Mouse (Mus musculus) heart, adult 2 months (tissue): ENCODE measurements around the gene Scrn3. TPM values are rescaled to one million over a fixed set of nuclear protein-coding genes. Genes with fewer than 3 reads are reported as not detected.

ENCODE experiments used
- DNase-seq, 2 experiments: peaks; one replicate each; pipeline ENCODE4 v3.0.0; 2021
- H3K27ac ChIP-seq: fragments of 200-600 bp; 2 replicates; pipeline ENCODE4 v1.8.1; 2022
- H3K27me3 ChIP-seq: fragments of 200-500 bp; 2 replicates; pipeline ENCODE4 v1.6.1; 2012; ENCODE audit warnings: mild to moderate bottlenecking, low read length, inconsistent platforms, mixed read lengths; ENCODE audit not compliant: control insufficient read depth, insufficient read depth
- H3K36me3 ChIP-seq: fragments of 200-500 bp; 2 replicates; pipeline ENCODE4 v1.6.1; 2012; ENCODE audit warnings: low read length, inconsistent platforms; ENCODE audit not compliant: control insufficient read depth, insufficient read depth
- H3K4me1 ChIP-seq: fragments of 200-500 bp; 2 replicates; pipeline ENCODE4 v1.6.1; 2011; ENCODE audit warnings: low read length; ENCODE audit not compliant: control insufficient read depth, insufficient read depth
- H3K4me3 ChIP-seq: fragments of 200-600 bp; 2 replicates; pipeline ENCODE4 v1.8.1; 2022
- H3K79me2 ChIP-seq: fragments of 200-500 bp; replicated peaks from 2 replicates; pipeline ENCODE4 v1.6.1; 2012; ENCODE audit warnings: mild to moderate bottlenecking, inconsistent platforms, low read length, moderate library complexity, mixed read lengths; ENCODE audit not compliant: control insufficient read depth, insufficient read depth
- H3K9ac ChIP-seq: fragments of 200-500 bp; 2 replicates; pipeline ENCODE4 v1.6.1; 2012; ENCODE audit warnings: low read depth, mild to moderate bottlenecking, control low read depth, inconsistent platforms, low read length, mixed read lengths
- CTCF ChIP-seq: fragments of 200-600 bp; IDR thresholded peaks from 2 replicates; pipeline ENCODE4 v1.8.1; 2022; ENCODE audit warnings: antibody characterized with exemption, mild to moderate bottlenecking, moderate library complexity
- EP300 ChIP-seq: fragments of 200-500 bp; IDR thresholded peaks from 2 replicates; pipeline ENCODE4 v1.6.1; 2011; ENCODE audit warnings: low read depth, low read length, control low read depth; ENCODE audit not compliant: insufficient read depth
- POLR2A ChIP-seq: fragments of 200-500 bp; IDR thresholded peaks from 2 replicates; pipeline ENCODE4 v1.6.1; 2011; ENCODE audit warnings: mild to moderate bottlenecking, low read depth, low read length, control low read depth; ENCODE audit not compliant: insufficient read depth
- WGBS: fragments of 180-500 bp; shearing (Covaris S2); methylation state at CpG from one replicate; pipeline ENCODE4 v1.1.7; 2018; 5-methylcytosine and 5-hydroxymethylcytosine counted together
- intact Hi-C: fragments of 180-260 bp; cut with DNase I; formaldehyde crosslinking; loops from one replicate; pipeline ENCODE4 v1.15.1; 2025
- polyA plus RNA-seq: library from polyadenylated mRNA; depleted of rRNA; stranded (reverse); fragments of >200 nt; gene quantifications from 2 replicates; pipeline ENCODE4 v1.2.3, GENCODE M21; 2012
- total RNA-seq, 2 experiments: library from RNA; stranded (reverse); gene quantifications; 2 replicates each; pipeline ENCODE4 v1.2.3; 2021

Gene Scrn3
- total and polyA plus RNA-seq, 3 experiments = 11.4 to 27.8 (median 24.0) TPM

DNA sequence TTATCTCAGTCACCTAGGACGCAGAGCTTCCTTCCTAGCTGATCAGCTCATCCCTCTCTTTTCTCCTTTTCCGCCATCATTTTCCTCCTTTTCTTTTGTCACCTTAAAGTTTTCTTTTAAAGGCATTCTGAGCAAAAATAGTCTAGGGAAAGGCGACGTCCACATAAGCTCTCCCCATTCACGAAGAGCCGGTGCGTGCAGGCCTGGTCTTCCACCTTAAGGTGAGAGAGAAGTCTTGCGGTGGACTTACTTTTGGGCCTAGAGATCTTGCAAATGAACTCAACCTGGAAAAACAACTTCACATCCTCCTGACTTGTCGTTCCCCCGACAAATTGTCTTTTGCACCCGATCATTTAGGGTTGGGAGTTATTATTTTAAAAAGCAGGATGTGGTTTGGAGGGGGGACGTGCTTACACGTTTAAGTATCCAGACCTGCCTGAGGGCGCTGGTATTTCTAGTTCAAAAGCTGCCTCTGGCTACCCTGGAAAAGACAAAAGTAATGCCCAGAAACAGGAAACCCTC, 42.3 kb upstream of the Scrn3 start:
- TF ChIP-seq CTCF = no peak
- TF ChIP-seq EP300 = no peak
- no peak for TF ChIP-seq POLR2A
- 8% methylated on average over 14 of the region's 14 CpGs for WGBS
- H3K27ac ChIP-seq = no peak overlapping the region
- no peak overlapping the region for H3K4me3 ChIP-seq
- peaks cover 48% of the 10 kb centered on the region for H3K27me3 ChIP-seq
- DNase-seq = no peak
- intact Hi-C loops = loop anchor here (10.0 kb wide), 2 partner anchors 295 to 1425 kb away; partner anchors contain the start of genes Hoxd10 and Hoxd9
- H3K9ac ChIP-seq = no peak overlapping the region
- H3K79me2 ChIP-seq = no peaks in the 10 kb centered on the region
- H3K36me3 ChIP-seq = no peaks in the 10 kb centered on the region; the same call in 1 of the 2 replicates
- H3K4me1 ChIP-seq = no peaks in the 10 kb centered on the region; the same call in 1 of the 2 replicates

- Histone ChIP-seq H3K4me3 (no peak overlapping the region), H3K9ac (no peak overlapping the region), H3K27me3 (peaks cover 47% of the 10 kb centered on the region), H3K27ac (no peak overlapping the region), H3K36me3 (no peaks in the 10 kb centered on the region; the same call in 1 of the 2 replicates), H3K79me2 (no peaks in the 10 kb centered on the region), H3K4me1 (no peaks in the 10 kb centered on the region; the same call in 1 of the 2 replicates)
- TF ChIP-seq POLR2A (no peak), EP300 (no peak), CTCF (no peak)
- 6% methylated on average over 38 of the region's 38 CpGs for WGBS
- DNase-seq = peak in 1 of 2 experiments; percentile 54
- intact Hi-C loops = loop anchor here (10.0 kb wide), 2 partner anchors 296 to 1424 kb away; partner anchors contain the start of genes Hoxd10 and Hoxd9
Observed at GRCm38 (mm10) chr2:73270593-73271458, 41.6 kb upstream of the Scrn3 start.

- WGBS = 4% methylated on average over 48 of the region's 48 CpGs
- Histone ChIP-seq H3K27ac (no peak within 1 kb of the TSS), H3K79me2 (no peaks in the 10 kb centered on the region), H3K4me1 (no peaks in the 10 kb centered on the region; the same call in 1 of the 2 replicates), H3K4me3 (no peak within 1 kb of the TSS; the same call in 1 of the 2 replicates), H3K9ac (no peak within 1 kb of the TSS), H3K36me3 (no peaks in the 10 kb centered on the region; the same call in 1 of the 2 replicates), H3K27me3 (peaks cover 45% of the 10 kb centered on the region)
- intact Hi-C loops = loop anchor here (10.0 kb wide), 2 partner anchors 297 to 1423 kb away; partner anchors contain the start of genes Hoxd10 and Hoxd9
- peak; percentile 59 to 67 for DNase-seq
- TF ChIP-seq POLR2A (no peak), EP300 (no peak)
Observed at GRCm38 (mm10) chr2:73271459-73272161, 40.8 kb upstream of the Scrn3 start, which contains the start of gene Sp9. Gene Sp9 (plus strand): TSS chr2:73271925.

GRCm38 (mm10) chr2:73272351-73273248, 39.8 kb upstream of the Scrn3 start:
- no peak overlapping the region for H3K9ac ChIP-seq
- WGBS = 2% methylated on average over 54 of the region's 55 CpGs
- H3K4me3 ChIP-seq = peak overlapping the region; percentile 25; the same call in 1 of the 2 replicates
- intact Hi-C loops = loop anchor here (10.0 kb wide), 2 partner anchors 298 to 1422 kb away; partner anchors contain the start of genes Hoxd10 and Hoxd9
- peak in 1 of 2 experiments; percentile 62 for DNase-seq
- no peak overlapping the region for H3K27ac ChIP-seq
- H3K79me2 ChIP-seq = no peaks in the 10 kb centered on the region
- TF ChIP-seq POLR2A = no peak
- TF ChIP-seq CTCF = no peak
- TF ChIP-seq EP300 = no peak
- H3K27me3 ChIP-seq = peaks cover 53% of the 10 kb centered on the region
- no peaks in the 10 kb centered on the region; the same call in 1 of the 2 replicates for H3K4me1 ChIP-seq
- H3K36me3 ChIP-seq = no peaks in the 10 kb centered on the region; the same call in 1 of the 2 replicates
